Mouse (Mus musculus) bone marrow macrophage, adult 2 months (primary cell): ENCODE measurements around the gene Lamb3.

Source experiments
- CTCF ChIP-seq: IDR thresholded peaks from 2 replicates; pipeline ENCODE4 v1.5.1; 2012; ENCODE audit warnings: low read depth, mild to moderate bottlenecking, low read length, moderate library complexity
- POLR2A ChIP-seq: IDR thresholded peaks from 2 replicates; pipeline ENCODE4 v1.6.1; 2012; ENCODE audit warnings: mild to moderate bottlenecking, low read depth, low read length, borderline replicate concordance

- TF ChIP-seq CTCF (no peak), POLR2A (no peak)
Measured at GRCm38 (mm10) chr1:193361181-193361580, 153.7 kb downstream of the Lamb3 start.
